Mouse (Mus musculus) spleen, postnatal 4 days (tissue): ENCODE data around the gene Pfkfb2.

Experiments used
- DNase-seq, 2 experiments: peaks; one replicate each; pipeline ENCODE4 v3.0.0; 2022; ENCODE audit warnings: low spot score in 2 of 2

Gene Pfkfb2

GRCm38 (mm10) chr1:130737916-130738315 is 8.9 kb upstream of the Pfkfb2 start:
- DNase-seq = no peak

DNA sequence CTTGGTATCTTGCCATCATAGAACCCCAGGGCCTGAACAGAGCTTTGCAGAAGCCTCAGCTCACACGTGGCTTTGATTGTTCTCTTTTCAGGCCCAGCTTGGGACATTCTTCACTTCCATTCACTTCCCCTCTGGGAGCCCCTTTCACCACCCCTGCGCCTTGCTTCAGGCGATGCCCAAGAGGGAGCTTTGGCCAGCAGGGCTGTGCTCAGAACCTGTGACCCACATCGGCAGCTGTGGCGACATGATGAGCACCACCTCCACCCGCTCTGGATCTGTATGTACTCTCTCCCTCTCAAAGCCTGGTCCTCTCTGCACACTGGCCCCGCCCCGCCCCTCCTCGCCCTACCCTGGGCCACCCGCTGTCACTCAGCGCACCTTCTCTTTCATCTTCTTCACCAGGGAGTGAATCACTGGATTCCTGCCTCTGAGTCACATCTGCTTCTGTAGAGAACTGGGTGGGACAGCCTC is 8.4 kb upstream of the Pfkfb2 start:
- peak in 1 of 2 experiments; percentile 61 for DNase-seq

DNA sequence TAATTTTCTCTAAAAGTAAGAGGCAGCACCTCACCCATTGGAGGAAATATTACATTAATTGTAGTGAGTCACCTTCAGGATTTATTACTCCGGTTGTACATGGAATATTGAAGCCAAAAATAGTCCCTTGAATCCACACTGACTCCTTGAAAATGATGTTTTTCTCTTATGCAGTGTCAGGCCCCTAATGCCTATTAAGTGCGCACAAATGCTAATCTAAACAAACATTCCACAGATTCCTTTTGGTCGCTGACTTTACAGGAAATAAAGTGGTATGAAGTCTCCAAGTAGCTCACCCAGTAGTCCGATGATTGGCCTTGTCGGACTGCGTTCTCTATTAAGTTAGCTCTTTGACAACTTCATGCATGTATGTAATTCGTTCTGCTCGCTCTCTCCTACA is 5.8 kb upstream of the Pfkfb2 start:
- DNase-seq = no peak

DNA sequence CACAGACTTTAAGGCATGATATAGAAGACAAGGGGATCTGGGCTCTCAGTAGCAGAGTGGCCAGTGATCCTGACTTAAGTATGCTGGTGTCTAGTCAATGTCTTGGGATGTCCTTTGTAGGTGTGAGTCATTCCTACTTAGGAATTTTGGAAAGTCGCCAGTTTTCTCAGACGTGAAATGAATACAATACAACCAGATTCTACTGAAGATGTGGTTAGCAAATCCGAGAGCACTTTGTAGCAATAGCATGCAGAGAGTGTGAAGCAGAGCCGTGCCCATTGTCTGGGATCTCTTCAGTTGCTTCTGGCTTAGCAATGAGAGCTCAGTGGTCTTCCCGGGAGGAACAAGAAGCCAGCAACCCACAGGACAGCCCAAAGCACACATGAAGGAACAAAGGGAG is 5.4 kb upstream of the Pfkfb2 start:
- DNase-seq = peak in 1 of 2 experiments; percentile 46

GRCm38 (mm10) chr1:130733671-130734070 is 4.6 kb upstream of the Pfkfb2 start:
- DNase-seq = peak in 1 of 2 experiments; percentile 55

DNA sequence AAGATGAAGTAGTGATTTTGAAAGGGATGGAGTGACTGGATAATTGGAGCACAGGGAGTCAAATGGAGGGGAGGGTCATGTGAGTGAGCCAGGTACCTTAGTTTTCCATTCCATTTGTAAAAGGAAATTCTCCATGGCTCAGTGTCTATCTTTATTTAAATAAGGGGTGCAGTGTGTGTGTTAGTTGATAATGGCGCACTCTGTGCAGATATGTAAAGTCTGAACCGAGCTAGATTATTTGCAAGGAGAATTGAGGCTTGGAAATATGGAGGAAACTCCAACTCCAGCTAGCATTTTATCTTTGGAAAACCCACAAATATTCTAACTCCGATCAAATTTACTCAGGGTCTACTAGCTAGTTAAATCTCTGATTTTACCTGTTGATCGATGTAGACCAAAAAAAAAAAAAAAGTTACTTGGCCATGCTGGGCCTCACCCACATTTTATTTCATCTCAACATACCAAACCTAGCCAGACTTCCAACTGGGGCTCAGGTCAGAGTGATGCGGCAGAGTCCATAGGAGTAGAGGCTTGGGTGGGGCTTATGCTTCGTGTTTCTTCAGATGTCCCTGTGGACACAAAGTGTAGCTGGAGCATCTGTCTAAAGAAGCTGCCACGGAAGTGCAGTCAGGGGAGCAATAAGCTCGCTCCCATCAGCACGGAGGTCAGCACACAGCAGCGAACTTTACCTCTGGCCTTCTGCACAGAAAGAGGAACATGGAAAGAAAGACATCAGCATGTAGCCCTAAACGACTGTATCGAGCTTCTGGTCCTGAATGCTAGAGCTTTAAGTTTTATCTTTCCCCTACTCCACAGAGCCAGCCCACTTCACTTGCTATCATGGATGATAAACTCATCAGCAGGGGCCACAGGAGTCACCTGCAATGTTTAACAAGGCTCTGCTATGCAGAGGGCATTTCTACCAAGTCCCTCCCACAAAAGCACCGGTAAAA is 3.9 kb upstream of the Pfkfb2 start:
- peak in 1 of 2 experiments; percentile 56 for DNase-seq

DNA sequence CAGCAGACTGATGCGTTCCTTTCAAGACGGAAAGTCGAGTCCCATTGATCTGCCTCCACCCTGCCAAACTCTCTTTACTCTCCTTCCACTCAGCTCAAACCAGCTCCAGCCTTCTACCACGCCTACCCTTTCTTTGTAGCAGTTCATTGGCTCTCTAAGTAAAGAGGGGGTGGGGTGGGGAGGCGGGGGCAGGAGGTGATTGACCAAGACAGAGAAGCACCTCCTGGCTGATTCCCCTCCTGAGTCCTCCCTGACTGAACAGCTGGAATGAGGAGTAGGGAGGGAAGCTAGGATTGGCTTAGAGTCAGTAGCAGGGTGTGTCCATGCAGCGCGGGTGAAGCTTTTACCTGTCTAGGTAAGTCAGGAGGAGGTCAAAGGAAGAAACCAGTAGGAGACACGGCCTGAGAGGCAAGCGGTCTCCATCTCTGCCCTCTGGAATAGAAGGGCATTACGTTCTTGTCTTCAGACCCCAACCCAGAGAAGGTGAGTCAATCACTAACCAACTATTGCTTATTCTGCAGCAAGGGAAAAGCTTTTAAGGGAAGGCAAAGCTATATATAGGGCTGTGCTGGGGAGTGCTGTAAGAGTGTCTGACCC is 2.8 kb upstream of the Pfkfb2 start, which contains the start of gene AA986860:
Gene AA986860, plus strand, starts transcription at position 236 of the 597 bp plus-strand sequence.
- peak; percentile 44 to 63 for DNase-seq

DNA sequence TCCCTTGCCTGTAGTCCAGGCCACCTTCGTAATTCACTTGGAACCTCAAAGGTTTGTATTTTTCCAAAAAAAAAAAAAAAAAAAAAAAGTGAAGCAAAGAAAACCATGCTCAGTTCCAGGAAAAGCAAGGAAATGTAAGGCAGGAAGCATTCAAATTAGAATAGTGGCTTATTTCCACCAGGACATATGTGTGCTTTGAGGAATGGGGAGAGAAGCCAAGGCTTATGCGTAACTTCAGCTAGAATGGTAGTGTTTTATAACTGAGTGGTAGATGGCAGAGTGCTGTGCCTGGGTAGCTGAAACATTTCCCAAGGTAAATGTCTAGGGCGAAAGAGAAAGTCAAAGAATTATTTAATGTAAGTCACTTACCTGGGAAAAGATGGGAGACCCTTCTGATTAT is 345 bp downstream of the Pfkfb2 start:
- DNase-seq = no peak

- DNase-seq = no peak
Observed at GRCm38 (mm10) chr1:130728070-130728469, 983 bp downstream of the Pfkfb2 start.

DNA sequence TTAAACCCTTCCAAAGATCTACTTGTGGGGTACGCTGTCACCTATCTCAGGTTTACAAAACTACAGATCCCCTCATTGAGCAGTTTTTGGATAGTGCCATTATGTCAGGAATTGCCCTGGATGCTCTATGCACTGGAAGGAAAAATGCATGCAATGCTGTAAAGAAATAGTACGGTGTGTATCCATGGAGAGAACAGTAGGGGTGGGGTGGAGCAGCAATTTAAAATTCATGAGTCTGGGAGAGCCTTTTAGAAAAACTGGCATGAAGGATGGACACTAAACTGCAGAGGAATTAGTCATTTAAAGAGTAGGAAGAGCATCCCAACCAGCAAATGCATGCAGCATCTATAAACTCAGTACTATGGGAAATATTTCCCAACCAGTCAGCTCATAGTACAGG is 2.7 kb downstream of the Pfkfb2 start:
- DNase-seq = no peak

GRCm38 (mm10) chr1:130724206-130724605 is 4.8 kb downstream of the Pfkfb2 start:
- DNase-seq = no peak

DNA sequence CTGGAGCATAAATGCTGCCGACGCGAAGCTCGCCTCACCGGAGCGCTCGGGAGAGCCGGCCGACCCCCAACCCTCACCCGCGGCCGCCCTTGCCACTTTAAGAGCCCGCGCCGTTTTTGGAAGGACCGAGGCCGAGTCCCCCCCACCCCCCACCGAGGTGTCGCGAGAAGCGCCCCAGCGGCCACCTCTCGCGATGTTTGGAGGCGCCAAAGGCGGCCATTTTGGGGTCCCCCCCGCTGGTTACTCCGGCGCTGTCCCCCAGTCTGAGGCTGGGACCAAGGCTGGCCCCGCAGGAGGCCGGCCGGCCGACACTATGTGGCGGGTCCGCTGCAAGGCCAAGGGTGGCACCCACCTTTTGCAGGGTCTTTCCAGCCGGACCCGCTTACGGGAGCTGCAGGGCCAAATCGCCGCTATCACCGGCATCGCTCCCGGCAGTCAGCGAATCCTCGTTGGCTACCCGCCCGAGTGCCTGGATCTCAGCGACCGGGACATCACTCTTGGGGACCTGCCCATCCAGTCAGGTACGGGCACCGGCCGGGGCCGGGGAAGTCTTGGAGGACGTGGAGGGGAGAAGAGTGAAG is 11.7 kb downstream of the Pfkfb2 start, which contains the start of gene Yod1:
Gene Yod1, plus strand, starts transcription at position 37 of the 581 bp plus-strand sequence.
- peak; percentile 91 to 97 for DNase-seq

DNA sequence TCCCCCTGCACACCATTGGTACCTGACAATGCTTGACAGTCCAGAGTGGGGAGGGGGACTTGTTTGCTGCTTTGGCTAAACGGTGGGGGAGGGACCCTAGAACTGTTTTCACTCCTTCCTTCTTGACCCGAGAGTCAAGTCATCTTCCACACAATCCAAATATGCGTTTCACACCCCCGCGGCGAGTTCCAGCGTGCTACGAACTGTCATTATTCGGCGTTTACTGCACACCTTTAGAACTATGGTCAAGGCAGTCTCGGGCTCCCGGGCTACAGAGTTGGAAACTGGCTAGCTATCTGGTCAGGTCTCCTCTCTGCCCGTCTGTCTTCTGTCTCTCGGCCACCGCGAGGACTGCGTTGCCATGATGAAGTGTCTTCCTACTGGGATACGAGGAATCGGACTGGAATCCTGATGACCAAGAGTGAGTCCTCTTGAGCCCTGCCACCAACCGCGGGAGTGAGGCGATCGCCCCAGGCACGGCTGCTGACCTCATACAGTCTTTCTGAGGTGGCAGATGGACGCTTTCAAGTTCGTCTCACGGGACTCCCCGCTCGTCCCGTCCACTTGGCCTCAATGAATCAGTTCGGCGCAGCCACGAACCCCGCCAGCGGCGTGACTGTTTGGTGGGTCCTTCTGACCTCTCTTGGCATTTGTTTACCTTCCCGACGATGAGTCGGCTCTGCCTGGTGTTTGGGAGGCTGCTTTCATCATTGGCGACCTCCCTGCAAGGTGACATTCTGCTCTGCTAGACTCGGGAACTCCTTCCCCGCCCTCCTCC is 12.4 kb downstream of the Pfkfb2 start:
- DNase-seq = peak; percentile 53 to 82

- peak in 1 of 2 experiments; percentile 18 for DNase-seq
Observed at GRCm38 (mm10) chr1:130716218-130716512, 12.9 kb downstream of the Pfkfb2 start.

GRCm38 (mm10) chr1:130715561-130716217 is 13.4 kb downstream of the Pfkfb2 start, which contains the start of gene Gm29427:
Gm29427 (minus strand) TSS chr1:130715799.
- DNase-seq = peak; percentile 92 to 95

DNA sequence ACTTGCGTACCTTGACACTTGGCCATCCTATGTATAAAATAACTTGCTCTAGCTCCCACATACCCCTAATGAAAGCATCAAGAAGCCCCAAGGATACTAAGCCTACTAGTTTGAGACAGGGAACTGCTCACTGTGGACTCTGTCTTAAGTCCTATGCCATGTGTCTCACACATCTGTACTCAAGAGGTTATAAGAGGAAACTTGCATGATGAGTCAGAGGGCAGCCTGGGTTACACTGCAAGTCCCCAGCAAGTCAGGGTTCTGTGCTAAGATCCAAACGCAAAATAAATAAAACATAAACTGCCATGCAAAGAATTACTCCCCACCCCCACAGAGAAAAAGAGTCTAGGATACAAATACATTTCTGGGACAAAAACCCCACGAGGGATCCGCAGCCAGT is 15.0 kb downstream of the Pfkfb2 start:
- DNase-seq = no peak

- DNase-seq = no peak
Observed at GRCm38 (mm10) chr1:130710283-130711080, 18.6 kb downstream of the Pfkfb2 start.

DNA sequence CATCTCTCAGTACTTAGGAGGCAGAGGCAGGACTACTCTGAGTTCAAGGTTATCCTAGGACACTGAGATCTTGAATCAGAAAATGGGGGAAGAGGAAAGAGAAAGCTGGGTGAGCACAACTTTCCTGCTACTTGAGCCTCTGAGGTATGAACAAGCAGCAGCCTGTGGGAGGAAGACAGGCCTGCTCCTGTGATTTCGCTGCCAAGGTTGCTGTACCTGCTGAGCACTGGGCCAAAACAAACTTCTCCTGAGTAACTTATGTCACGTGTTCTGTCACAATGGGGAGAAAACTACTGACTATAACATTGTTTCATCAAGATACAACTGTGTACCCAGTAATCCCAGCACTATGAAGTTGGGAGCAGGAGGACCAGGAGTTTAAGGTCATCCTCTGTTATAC is 25.4 kb downstream of the Pfkfb2 start:
- DNase-seq = no peak

DNA sequence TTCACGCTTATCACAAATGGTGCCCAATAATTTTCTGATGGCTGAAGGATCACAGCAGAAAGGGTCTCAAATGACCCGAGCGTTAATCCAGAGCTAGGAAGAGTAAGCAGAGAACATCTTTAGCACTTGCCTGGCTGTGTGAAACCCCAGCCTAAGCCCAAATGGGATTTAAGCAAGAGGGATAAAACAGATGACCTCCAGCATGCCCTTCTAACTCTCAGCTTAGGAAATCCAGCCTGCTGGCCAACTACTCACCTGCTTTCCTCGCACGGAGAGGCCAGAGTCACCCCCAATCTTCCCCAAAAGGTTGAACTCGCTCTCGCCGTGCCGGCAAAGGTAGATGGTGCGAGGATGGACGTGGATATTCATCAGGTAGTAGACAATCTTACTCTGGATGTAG is 27.1 kb downstream of the Pfkfb2 start:
- no peak for DNase-seq

- no peak for DNase-seq
Observed at GRCm38 (mm10) chr1:130699937-130700633, 29.0 kb downstream of the Pfkfb2 start.
